Mouse (Mus musculus) liver, postnatal 0 days (tissue): ENCODE measurements around the gene Tesmin.

Experiments used
- CTCF ChIP-seq: sonication (generic); IDR thresholded peaks from 2 replicates; pipeline ENCODE4 v1.5.1; 2016; ENCODE audit warnings: antibody characterized with exemption, low read depth
- EP300 ChIP-seq: IDR thresholded peaks from 2 replicates; pipeline ENCODE4 v1.6.1; 2016; ENCODE audit warnings: antibody characterized with exemption, low read depth, mild to moderate bottlenecking

GRCm38 (mm10) chr19:3436840-3437239 lies 48.2 kb downstream of the Tesmin start:
- TF ChIP-seq CTCF (peak; percentile 79), EP300 (no peak)
